Mouse (Mus musculus) kidney, embryonic 16.5 days (tissue): ENCODE results near the gene Ntm. TPM values are rescaled to one million over a fixed set of nuclear protein-coding genes. Genes with fewer than 3 reads are reported as not detected.

ENCODE experiments used
- ATAC-seq: fragments of 200-750 bp; cut with Nextera tagmentation; 2 replicates; pipeline ENCODE4 v1.8.0; 2017; ENCODE audit warnings: moderate TSS enrichment; ENCODE audit not compliant: low FRiP score, low TSS enrichment
- H3K27ac ChIP-seq: fragments of 300-500 bp; sonication (generic); 2 replicates; pipeline ENCODE4 v1.5.1; 2014; ENCODE audit warnings: low read length
- H3K27me3 ChIP-seq: fragments of 300-500 bp; sonication (generic); 2 replicates; pipeline ENCODE4 v1.6.1; 2014; ENCODE audit warnings: low read length, control low read depth, mixed read lengths; ENCODE audit not compliant: insufficient read depth
- H3K36me3 ChIP-seq: fragments of 300-500 bp; sonication (generic); 2 replicates; pipeline ENCODE4 v1.6.1; 2014; ENCODE audit warnings: low read length, control low read depth, mixed read lengths; ENCODE audit not compliant: insufficient read depth
- H3K4me1 ChIP-seq: fragments of 300-500 bp; sonication (generic); 2 replicates; pipeline ENCODE4 v1.6.1; 2014; ENCODE audit warnings: low read length, control low read depth, mixed read lengths; ENCODE audit not compliant: insufficient read depth
- H3K4me2 ChIP-seq: fragments of 300-500 bp; sonication (generic); replicated peaks from 2 replicates; pipeline ENCODE4 v1.6.1; 2014; ENCODE audit warnings: low read depth, low read length
- H3K4me3 ChIP-seq: fragments of 300-500 bp; sonication (generic); 2 replicates; pipeline ENCODE4 v1.5.1; 2014; ENCODE audit warnings: mild to moderate bottlenecking, low read length
- H3K9ac ChIP-seq: fragments of 300-500 bp; sonication (generic); replicated peaks from 2 replicates; pipeline ENCODE4 v1.6.1; 2014; ENCODE audit warnings: low read length
- H3K9me3 ChIP-seq: fragments of 300-500 bp; sonication (generic); 2 replicates; pipeline ENCODE4 v1.6.1; 2016; ENCODE audit warnings: low read length, control low read depth
- WGBS: fragments of 180-500 bp; shearing (Covaris S2); extraction: QIAGEN DNeasy Blood & Tissue Kit; methylation state at CpG from one replicate; pipeline ENCODE4 v1.1.7; 2014; 5-methylcytosine and 5-hydroxymethylcytosine counted together
- polyA plus RNA-seq: library from polyadenylated mRNA; unstranded; fragments of >200 nt; fragmentation: Nextera tagmentation; extraction: Ambion mirVana; gene quantifications from 2 replicates; pipeline ENCODE4 v1.2.1, GENCODE M21; 2015

Gene Ntm
- polyA plus RNA-seq, 1 experiment from 2014 or later, result 42.1 TPM

DNA sequence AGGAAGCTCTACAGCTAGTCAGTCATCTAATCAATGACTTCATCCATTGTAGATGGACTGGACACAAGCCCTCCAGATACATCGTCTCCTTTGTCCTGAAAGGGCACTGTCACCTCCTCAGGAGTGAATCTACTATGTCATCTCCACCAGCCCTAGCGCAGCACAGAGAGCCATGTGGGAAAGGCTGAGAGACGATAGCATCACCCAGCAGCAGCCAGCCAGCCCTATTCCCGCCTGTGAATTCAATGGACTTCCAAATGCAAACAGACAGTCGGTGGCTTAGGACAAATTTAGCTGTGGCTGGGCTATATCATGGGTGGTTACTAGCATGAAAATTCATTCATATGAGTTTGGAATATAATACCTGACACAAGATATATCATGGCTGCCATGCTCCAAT lies 70.1 kb downstream of the Ntm start:
- Histone ChIP-seq H3K4me1 (no peaks in the 10 kb centered on the region), H3K36me3 (no peaks in the 10 kb centered on the region), H3K4me3 (no peak overlapping the region), H3K9ac (no peak overlapping the region), H3K4me2 (no peak overlapping the region), H3K27me3 (no peaks in the 10 kb centered on the region), H3K27ac (no peak overlapping the region), H3K9me3 (no peaks in the 10 kb centered on the region)
- 86% methylated on average over 5 of the region's 5 CpGs for WGBS
- no peak for ATAC-seq

DNA sequence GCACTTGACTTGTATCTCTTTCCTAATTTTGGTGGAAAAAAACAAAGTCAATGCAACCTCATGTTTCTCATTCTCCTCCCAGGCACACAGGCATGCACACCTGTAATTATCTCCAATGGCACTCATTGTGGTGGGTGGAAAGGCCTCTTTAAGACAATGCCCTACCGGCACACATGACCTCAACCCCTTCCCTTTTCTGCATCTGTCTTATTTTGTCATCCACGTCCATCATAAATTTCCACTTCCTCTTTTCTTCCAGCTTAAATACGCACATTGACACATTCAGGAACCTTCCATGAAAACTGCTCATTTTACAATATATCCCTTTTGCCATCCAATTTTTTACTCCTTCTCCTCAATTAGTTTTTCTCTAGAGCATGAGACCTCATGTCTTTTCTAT lies 74.2 kb downstream of the Ntm start:
- Histone ChIP-seq H3K9me3 (no peaks in the 10 kb centered on the region), H3K4me2 (no peak overlapping the region), H3K27ac (no peak overlapping the region), H3K27me3 (no peaks in the 10 kb centered on the region), H3K4me1 (no peaks in the 10 kb centered on the region), H3K9ac (no peak overlapping the region), H3K36me3 (no peaks in the 10 kb centered on the region), H3K4me3 (no peak overlapping the region)
- 91% methylated on average over 3 of the region's 3 CpGs for WGBS
- no peak for ATAC-seq

DNA sequence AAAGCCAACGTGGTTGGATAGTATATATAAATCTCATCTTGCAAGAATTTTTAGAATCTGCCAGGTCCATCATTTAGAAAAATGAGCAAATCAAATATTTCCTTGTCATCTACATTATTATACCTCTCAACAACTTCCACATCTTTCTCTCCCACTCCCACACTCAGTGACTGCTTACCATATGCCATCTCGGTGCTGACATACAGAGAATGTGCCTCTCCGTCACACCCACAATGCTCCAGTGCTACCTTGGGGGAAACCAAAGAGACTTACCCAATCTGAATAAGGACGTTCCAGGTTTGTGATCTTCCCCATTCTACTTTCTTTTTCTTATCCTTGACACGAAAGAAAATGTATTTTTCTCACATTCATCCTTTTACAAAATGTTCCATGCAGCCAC lies 75.0 kb downstream of the Ntm start:
- ATAC-seq, result no peak
- no peak overlapping the region for H3K4me2 ChIP-seq
- WGBS, result 81% methylated on average over 5 of the region's 5 CpGs
- no peak overlapping the region for H3K27ac ChIP-seq
- no peak overlapping the region for H3K4me3 ChIP-seq
- H3K4me1 ChIP-seq, result no peaks in the 10 kb centered on the region
- H3K9ac ChIP-seq, result no peak overlapping the region
- H3K27me3 ChIP-seq, result no peaks in the 10 kb centered on the region
- H3K36me3 ChIP-seq, result no peaks in the 10 kb centered on the region
- H3K9me3 ChIP-seq, result no peaks in the 10 kb centered on the region

DNA sequence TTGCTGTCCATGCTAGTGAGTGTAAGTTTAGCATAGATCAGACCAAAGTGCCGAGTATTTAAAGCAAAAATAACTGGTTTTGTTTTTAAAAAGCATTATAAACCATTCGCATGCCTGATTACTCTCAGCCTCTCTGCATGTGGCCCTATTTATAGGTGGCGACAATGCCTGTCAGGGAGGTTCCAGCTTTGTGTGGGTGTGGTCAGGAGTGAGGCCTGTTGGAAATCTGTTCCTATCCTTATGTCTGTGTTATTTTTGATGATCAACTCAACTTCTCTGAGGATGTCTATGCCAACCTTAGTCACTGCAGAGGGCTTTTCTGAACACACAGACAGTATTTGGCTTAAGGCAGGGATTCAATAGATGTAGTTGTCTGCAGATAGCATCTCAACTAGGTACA lies 78.9 kb downstream of the Ntm start:
- no peak for ATAC-seq
- H3K9me3 ChIP-seq, result no peaks in the 10 kb centered on the region
- 83% methylated on average over 3 of the region's 3 CpGs for WGBS

DNA sequence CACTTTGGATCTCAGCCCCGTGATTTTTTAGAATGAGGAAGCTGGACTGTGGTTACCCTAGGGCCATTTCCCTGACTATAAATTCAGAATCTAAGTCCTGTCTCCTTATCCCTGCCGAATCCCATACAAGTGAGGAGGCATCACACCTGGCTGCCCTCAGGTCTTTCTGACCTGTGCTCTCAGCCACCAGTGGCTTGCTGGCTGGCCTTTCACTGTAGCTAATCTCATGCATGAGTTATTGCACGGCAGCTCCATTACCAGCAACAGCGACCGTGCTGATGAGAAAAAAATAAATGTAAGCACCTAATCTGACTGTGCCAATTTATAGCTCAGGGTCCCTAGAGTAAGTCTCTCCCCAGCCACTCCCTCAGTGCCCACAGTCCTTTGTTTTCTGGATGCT lies 81.3 kb downstream of the Ntm start:
- peak; percentile 61; the same call in 1 of the 2 replicates for ATAC-seq
- Histone ChIP-seq H3K4me2 (no peak overlapping the region), H3K4me1 (0 out of 2 replicates have a peak, but pooled peaks cover 3% of the 10 kb centered on the region), H3K9ac (no peak overlapping the region), H3K27ac (no peak overlapping the region), H3K27me3 (no peaks in the 10 kb centered on the region), H3K9me3 (no peaks in the 10 kb centered on the region), H3K36me3 (no peaks in the 10 kb centered on the region), H3K4me3 (no peak overlapping the region)
- WGBS, result 22% methylated on average over 5 of the region's 5 CpGs

More for the DNA sequence above, 78.9 kb downstream of the Ntm start:
- Histone ChIP-seq H3K27ac (no peak overlapping the region), H3K9ac (no peak overlapping the region), H3K4me2 (no peak overlapping the region), H3K27me3 (no peaks in the 10 kb centered on the region), H3K4me1 (0 out of 2 replicates have a peak, but pooled peaks cover 3% of the 10 kb centered on the region), H3K4me3 (no peak overlapping the region), H3K36me3 (no peaks in the 10 kb centered on the region)

DNA sequence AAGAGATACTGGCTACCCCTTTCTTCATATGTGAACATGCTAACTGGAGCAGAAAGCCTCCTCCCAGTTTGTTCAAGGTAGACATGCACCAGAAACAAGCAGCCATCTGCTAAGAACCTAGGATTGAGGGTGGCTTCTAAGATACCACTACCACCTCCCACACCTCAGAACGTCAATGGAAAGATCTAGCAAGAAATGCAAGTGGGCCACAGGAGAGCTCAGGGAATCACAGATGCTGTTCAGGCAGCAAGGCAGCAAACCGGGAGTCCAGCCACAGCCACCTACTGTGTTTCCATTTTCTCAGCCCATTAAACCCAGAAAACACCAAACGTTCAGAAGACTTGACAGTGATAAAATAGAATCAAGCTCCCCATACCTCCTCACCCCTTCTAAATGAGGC lies 85.4 kb downstream of the Ntm start:
- 56% methylated on average over 3 of the region's 3 CpGs for WGBS
- H3K9me3 ChIP-seq, result no peaks in the 10 kb centered on the region

DNA sequence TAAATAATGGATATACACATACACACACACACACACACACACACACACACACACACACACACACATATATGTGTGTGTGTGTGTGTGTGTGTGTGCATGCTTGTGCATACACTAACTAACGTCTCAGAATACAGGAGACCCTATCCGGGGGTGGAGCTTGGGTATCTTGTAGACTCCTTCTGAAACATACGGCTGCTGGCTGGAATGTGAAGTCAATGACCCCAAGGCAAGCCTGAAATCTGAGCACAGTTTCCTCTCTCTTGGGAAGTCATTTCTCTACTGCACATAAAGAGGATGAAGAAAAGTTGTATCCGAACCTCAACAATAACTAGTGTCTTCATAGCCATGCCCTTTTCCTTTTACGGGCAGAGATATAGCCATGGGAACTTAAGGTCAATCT lies 95.2 kb downstream of the Ntm start:
- H3K27me3 ChIP-seq, result no peaks in the 10 kb centered on the region
- peaks cover 5% of the 10 kb centered on the region; the same call in 1 of the 2 replicates for H3K4me1 ChIP-seq
- H3K27ac ChIP-seq, result no peak overlapping the region
- no peak overlapping the region for H3K4me2 ChIP-seq
- H3K4me3 ChIP-seq, result no peak overlapping the region
- no peak overlapping the region for H3K9ac ChIP-seq
- 19% methylated on average over 5 of the region's 5 CpGs for WGBS
- no peaks in the 10 kb centered on the region for H3K36me3 ChIP-seq
- ATAC-seq, result 0 out of 2 replicates have a peak, but pooled peaks have one; percentile 6
- H3K9me3 ChIP-seq, result no peaks in the 10 kb centered on the region

More for the DNA sequence above, 85.4 kb downstream of the Ntm start:
- Histone ChIP-seq H3K27me3 (no peaks in the 10 kb centered on the region), H3K27ac (no peak overlapping the region), H3K4me3 (no peak overlapping the region), H3K36me3 (no peaks in the 10 kb centered on the region), H3K9ac (no peak overlapping the region), H3K4me2 (no peak overlapping the region), H3K4me1 (0 out of 2 replicates have a peak, but pooled peaks cover 3% of the 10 kb centered on the region)
- no peak for ATAC-seq

DNA sequence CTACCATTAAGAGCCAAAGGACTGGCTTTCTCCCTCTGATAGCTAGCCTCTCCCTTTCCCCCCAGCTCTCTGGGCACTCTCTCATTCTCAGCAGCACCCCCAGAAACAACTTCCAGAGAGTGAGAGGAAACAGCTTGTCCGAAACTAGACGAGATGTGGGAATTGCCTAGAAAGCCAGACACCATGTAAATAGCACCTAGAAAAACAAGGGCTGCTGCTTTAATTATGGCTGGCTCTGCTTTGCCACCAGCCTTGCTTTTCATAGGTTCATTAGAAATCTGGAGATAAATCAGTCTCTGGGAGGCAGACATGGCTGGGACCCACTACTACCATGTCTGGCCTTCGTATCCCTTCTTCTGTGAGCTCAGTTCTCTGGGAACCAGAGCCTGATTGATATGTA lies 96.1 kb downstream of the Ntm start:
- H3K9ac ChIP-seq, result no peak overlapping the region
- H3K27me3 ChIP-seq, result no peaks in the 10 kb centered on the region
- H3K9me3 ChIP-seq, result no peaks in the 10 kb centered on the region
- H3K27ac ChIP-seq, result no peak overlapping the region
- ATAC-seq, result no peak
- no peaks in the 10 kb centered on the region for H3K36me3 ChIP-seq
- no peak overlapping the region for H3K4me2 ChIP-seq
- H3K4me3 ChIP-seq, result no peak overlapping the region
- 36% methylated on average over 3 of the region's 3 CpGs for WGBS
- peaks cover 5% of the 10 kb centered on the region; the same call in 1 of the 2 replicates for H3K4me1 ChIP-seq

DNA sequence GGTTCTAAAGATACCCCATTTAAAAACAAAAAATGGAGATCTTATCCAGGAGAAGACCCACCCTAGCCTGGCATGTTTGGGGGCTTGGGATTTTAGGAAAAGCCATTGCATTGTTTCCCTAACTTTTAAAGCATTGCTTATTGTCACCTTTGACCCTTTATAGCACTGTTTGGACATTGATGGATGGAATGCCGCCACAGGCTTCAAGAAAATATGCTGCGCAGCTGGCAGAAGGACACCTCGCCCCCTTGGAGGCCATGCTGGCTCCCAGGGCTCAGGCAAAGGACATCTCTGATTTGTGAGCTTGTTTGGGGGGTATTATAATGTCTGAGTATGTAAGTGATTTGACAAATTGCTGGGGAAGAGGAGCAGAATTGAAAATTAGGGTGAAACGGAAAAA lies 96.8 kb downstream of the Ntm start:
- Histone ChIP-seq H3K4me1 (peaks cover 5% of the 10 kb centered on the region; the same call in 1 of the 2 replicates), H3K36me3 (no peaks in the 10 kb centered on the region), H3K4me2 (no peak overlapping the region), H3K9ac (no peak overlapping the region), H3K4me3 (no peak overlapping the region), H3K9me3 (no peaks in the 10 kb centered on the region), H3K27ac (no peak overlapping the region), H3K27me3 (no peaks in the 10 kb centered on the region)
- no peak for ATAC-seq
- 54% methylated on average over 4 of the region's 4 CpGs for WGBS

DNA sequence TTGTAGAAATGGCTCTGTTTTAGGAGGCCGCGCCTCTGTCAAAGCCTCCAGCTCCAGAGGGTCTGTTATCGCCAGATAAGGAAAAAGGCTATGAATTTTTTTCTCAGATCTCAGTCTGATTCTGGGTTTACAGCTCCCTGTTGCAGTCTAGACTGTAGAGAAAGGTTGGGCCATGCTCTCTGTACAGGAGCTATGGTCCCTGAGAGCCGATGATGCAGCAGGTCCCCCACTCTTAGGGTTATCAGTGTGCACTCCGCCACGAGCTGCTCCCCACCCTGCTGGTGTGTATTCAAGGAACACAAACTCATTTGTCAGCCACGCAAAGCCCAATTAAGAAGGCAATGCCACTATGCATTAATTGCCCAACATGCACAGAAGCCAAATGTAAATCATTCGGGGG lies 97.4 kb downstream of the Ntm start:
- H3K27me3 ChIP-seq, result no peaks in the 10 kb centered on the region
- H3K4me2 ChIP-seq, result no peak overlapping the region
- H3K27ac ChIP-seq, result no peak overlapping the region
- H3K4me1 ChIP-seq, result peaks cover 5% of the 10 kb centered on the region; the same call in 1 of the 2 replicates
- WGBS, result 73% methylated on average over 8 of the region's 8 CpGs
- no peak overlapping the region for H3K9ac ChIP-seq
- no peak for ATAC-seq
- no peaks in the 10 kb centered on the region for H3K36me3 ChIP-seq
- H3K9me3 ChIP-seq, result no peaks in the 10 kb centered on the region
- H3K4me3 ChIP-seq, result no peak overlapping the region
